Mouse (Mus musculus) embryonic facial prominence, embryonic 14.5 days (tissue): Measurements from ENCODE around the gene Znhit2. TPM values are rescaled to one million over a fixed set of nuclear protein-coding genes. Genes with fewer than 3 reads are reported as not detected.
"Not testable (repeated sequence)": the region's sequence is repeated elsewhere in the genome, so short reads cannot be mapped to it uniquely, and the experiment has no call there.

ENCODE experiments used
- ATAC-seq: fragments of 200-750 bp; cut with Nextera tagmentation; 2 replicates; pipeline ENCODE4 v1.8.0; 2017; ENCODE audit warnings: low read depth, moderate number of reproducible peaks, moderate TSS enrichment
- DNase-seq: peaks from one replicate; pipeline ENCODE4 v3.0.0-alpha.2; 2015; ENCODE audit warnings: low spot score
- H3K27ac ChIP-seq: fragments of 300-500 bp; sonication (generic); replicated peaks from 2 replicates; pipeline ENCODE4 v1.5.1; 2014; ENCODE audit warnings: low read depth, mild to moderate bottlenecking, low read length, moderate library complexity
- H3K27me3 ChIP-seq: fragments of 300-500 bp; sonication (generic); replicated peaks from 2 replicates; pipeline ENCODE4 v1.6.1; 2014; ENCODE audit warnings: low read length; ENCODE audit not compliant: control insufficient read depth, insufficient read depth
- H3K36me3 ChIP-seq: fragments of 300-500 bp; sonication (generic); 2 replicates; pipeline ENCODE4 v1.6.1; 2014; ENCODE audit warnings: low read length, mixed read lengths; ENCODE audit not compliant: control insufficient read depth, insufficient read depth
- H3K4me1 ChIP-seq: fragments of 300-500 bp; sonication (generic); 2 replicates; pipeline ENCODE4 v1.6.1; 2014; ENCODE audit warnings: antibody characterized with exemption, low read length; ENCODE audit not compliant: control insufficient read depth, insufficient read depth
- H3K4me2 ChIP-seq: fragments of 300-500 bp; sonication (generic); 2 replicates; pipeline ENCODE4 v1.6.1; 2014; ENCODE audit warnings: low read depth, mild to moderate bottlenecking, low read length, moderate library complexity, mixed read lengths
- H3K4me3 ChIP-seq: fragments of 300-500 bp; sonication (generic); 2 replicates; pipeline ENCODE4 v1.5.1; 2014; ENCODE audit warnings: low read depth, mild to moderate bottlenecking, low read length
- H3K9ac ChIP-seq: fragments of 300-500 bp; sonication (generic); 2 replicates; pipeline ENCODE4 v1.6.1; 2014; ENCODE audit warnings: low read depth, mild to moderate bottlenecking, low read length, moderate library complexity, mixed read lengths
- H3K9me3 ChIP-seq: fragments of 300-500 bp; sonication (generic); 2 replicates; pipeline ENCODE4 v1.6.1; 2016; ENCODE audit warnings: low read length; ENCODE audit not compliant: control insufficient read depth
- WGBS: fragments of 180-500 bp; shearing (Covaris S2); extraction: QIAGEN DNeasy Blood & Tissue Kit; methylation state at CpG from one replicate; pipeline ENCODE4 v1.1.7; 2014; 5-methylcytosine and 5-hydroxymethylcytosine counted together
- polyA plus RNA-seq: library from polyadenylated mRNA; unstranded; fragments of >200 nt; fragmentation: Nextera tagmentation; extraction: Ambion mirVana; gene quantifications from 2 replicates; pipeline ENCODE4 v1.2.1, GENCODE M21; 2014

Gene Znhit2
- polyA plus RNA-seq, 1 experiment from 2014 or later = 33.6 TPM

- H3K36me3 ChIP-seq = no peaks in the 10 kb centered on the region
Measured at GRCm38 (mm10) chr19:6042293-6042692, 18.7 kb upstream of the Znhit2 start.

GRCm38 (mm10) chr19:6044102-6044501 is 16.9 kb upstream of the Znhit2 start:
- not testable (repeated sequence) for ATAC-seq, H3K4me2 ChIP-seq, H3K9ac ChIP-seq, H3K27ac ChIP-seq, H3K27me3 ChIP-seq, H3K9me3 ChIP-seq, H3K4me3 ChIP-seq
- Histone ChIP-seq H3K36me3 (peaks cover 12% of the 10 kb centered on the region), H3K4me1 (peaks cover 16% of the 10 kb centered on the region)
- peak; percentile 77 for DNase-seq
- 61% methylated on average over 4 of the region's 4 CpGs for WGBS

More at GRCm38 (mm10) chr19:6042293-6042692, 18.7 kb upstream of the Znhit2 start:
- Histone ChIP-seq H3K9me3 (no peaks in the 10 kb centered on the region), H3K4me3 (no peak overlapping the region), H3K4me2 (no peak overlapping the region), H3K27me3 (no peaks in the 10 kb centered on the region), H3K27ac (no peak overlapping the region), H3K9ac (no peak overlapping the region), H3K4me1 (peaks cover 7% of the 10 kb centered on the region; the same call in 1 of the 2 replicates)
- DNase-seq = no peak
- 82% methylated on average over 9 of the region's 9 CpGs for WGBS
- no peak for ATAC-seq

- Histone ChIP-seq H3K4me1 (peaks cover 16% of the 10 kb centered on the region), H3K27me3 (no peaks in the 10 kb centered on the region), H3K36me3 (peaks cover 27% of the 10 kb centered on the region), H3K4me3 (peak overlapping the region; percentile 89), H3K9me3 (no peaks in the 10 kb centered on the region), H3K4me2 (peak overlapping the region; percentile 93), H3K9ac (peak overlapping the region; percentile 76), H3K27ac (peak overlapping the region; percentile 96)
- DNase-seq (peak; percentile 74), ATAC-seq (peak; percentile 34)
- 15% methylated on average over 20 of the region's 20 CpGs for WGBS
Measured at GRCm38 (mm10) chr19:6045366-6046293, 15.4 kb upstream of the Znhit2 start.

DNA sequence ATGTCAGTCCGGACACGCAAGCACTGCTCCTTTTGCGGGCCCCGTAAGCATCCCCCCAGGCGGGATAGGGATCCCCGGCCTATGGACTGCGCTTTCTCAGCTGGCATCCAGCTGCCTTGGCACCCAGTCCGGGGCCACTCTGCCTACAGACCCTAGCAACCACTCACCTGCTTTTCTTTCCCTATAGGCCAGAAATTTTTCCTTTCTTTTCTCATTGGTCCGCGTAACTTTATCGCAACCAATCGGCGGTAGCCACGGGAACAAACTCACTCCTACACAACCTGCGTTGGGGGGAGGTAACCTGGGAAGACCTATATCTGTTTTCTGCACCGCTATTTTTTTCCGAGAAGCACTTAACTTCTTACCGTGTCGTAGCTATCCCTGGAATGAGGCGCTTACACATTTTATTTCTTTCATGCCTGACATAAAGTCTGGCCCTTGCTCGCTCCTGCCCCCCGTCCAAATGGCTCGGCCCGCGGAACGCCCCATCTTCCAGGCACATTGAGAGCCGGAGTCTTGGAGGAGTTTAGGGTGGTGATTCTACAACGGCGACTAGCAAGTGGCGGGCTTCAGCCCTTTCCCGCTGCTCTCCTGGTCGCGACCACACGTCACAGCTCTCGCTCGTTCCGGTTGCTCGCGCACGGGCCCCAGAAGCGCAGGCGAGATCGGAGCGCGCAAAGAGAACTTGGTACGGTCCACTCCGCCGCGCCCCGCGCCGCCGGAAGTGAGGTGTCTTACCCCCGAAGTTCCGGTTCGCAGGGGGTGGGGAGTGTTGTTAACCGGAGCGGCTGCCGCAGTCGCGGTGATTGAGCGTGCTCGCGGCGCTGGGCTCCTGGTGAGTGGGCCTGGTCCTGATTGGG is 14.5 kb upstream of the Znhit2 start, which contains the start of gene Syvn1:
TSS of gene Syvn1 (plus strand) at position 283 of the 860 bp plus-strand sequence.
- H3K36me3 ChIP-seq = peaks cover 36% of the 10 kb centered on the region
- peaks cover 16% of the 10 kb centered on the region for H3K4me1 ChIP-seq
- peak within 1 kb of the TSS; percentile 76 for H3K9ac ChIP-seq
- ATAC-seq (peak; percentile 93), DNase-seq (peak; percentile 98)
- no peaks in the 10 kb centered on the region for H3K9me3 ChIP-seq
- peak within 1 kb of the TSS; percentile 89 for H3K4me3 ChIP-seq
- peak within 1 kb of the TSS; percentile 96 for H3K27ac ChIP-seq
- peak within 1 kb of the TSS; percentile 93 for H3K4me2 ChIP-seq
- H3K27me3 ChIP-seq = no peaks in the 10 kb centered on the region
- under 1% methylated on average over 55 of the region's 65 CpGs for WGBS

DNA sequence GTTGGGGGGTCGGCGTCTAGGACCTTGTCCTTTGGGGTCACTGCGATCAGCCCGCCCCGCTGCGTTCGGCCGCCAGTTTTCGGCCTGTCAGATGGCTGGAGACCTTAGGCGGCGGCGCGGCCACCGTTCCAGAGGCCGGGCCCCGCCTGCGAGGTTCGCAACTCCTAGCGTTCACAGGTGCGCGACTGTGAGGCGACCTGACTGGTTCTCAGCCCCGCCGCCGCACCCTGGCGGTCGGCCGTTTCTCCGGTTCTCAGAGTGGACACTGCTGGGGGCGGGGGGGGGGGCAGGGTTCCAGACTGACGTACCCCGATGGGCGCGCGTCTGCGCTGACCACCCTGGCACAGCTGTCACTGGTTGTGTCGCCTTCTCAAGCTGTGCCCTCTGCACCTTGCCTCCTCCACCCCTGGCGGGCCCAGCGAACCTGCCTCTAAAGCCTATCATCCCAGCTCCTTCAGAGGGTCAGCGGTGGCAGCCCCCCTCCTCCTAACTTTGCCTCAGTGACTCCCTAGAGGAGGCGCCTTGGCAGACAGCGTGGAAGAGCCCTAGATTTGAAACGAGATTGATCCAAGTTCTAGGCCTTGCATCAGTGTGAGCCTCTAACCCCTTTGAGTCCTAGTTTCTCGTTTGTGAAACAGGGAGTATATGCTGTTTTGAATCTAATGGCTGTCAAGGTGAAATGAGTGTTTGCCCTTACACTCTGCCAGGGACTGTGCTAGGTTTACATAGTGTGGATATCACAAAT is 13.7 kb upstream of the Znhit2 start:
- H3K4me3 ChIP-seq = peak overlapping the region; percentile 89
- H3K27ac ChIP-seq = peak overlapping the region; percentile 96
- DNase-seq (no peak), ATAC-seq (no peak)
- peaks cover 16% of the 10 kb centered on the region for H3K4me1 ChIP-seq
- peaks cover 44% of the 10 kb centered on the region for H3K36me3 ChIP-seq
- 3% methylated on average over 13 of the region's 44 CpGs for WGBS
- peak overlapping the region; percentile 76 for H3K9ac ChIP-seq
- no peaks in the 10 kb centered on the region for H3K27me3 ChIP-seq
- H3K9me3 ChIP-seq = no peaks in the 10 kb centered on the region
- peak overlapping the region; percentile 93 for H3K4me2 ChIP-seq

GRCm38 (mm10) chr19:6047899-6048166 is 13.2 kb upstream of the Znhit2 start:
- DNase-seq = no peak
- H3K9ac ChIP-seq = peak overlapping the region; percentile 76
- 88% methylated on average over 8 of the region's 8 CpGs for WGBS
- H3K9me3 ChIP-seq = no peaks in the 10 kb centered on the region
- peaks cover 16% of the 10 kb centered on the region for H3K4me1 ChIP-seq
- H3K27ac ChIP-seq = peak overlapping the region; percentile 96; the same call in 1 of the 2 replicates
- peak overlapping the region; percentile 93 for H3K4me2 ChIP-seq
- no peaks in the 10 kb centered on the region for H3K27me3 ChIP-seq
- peaks cover 49% of the 10 kb centered on the region for H3K36me3 ChIP-seq
- H3K4me3 ChIP-seq = peak overlapping the region; percentile 89
- no peak for ATAC-seq

DNA sequence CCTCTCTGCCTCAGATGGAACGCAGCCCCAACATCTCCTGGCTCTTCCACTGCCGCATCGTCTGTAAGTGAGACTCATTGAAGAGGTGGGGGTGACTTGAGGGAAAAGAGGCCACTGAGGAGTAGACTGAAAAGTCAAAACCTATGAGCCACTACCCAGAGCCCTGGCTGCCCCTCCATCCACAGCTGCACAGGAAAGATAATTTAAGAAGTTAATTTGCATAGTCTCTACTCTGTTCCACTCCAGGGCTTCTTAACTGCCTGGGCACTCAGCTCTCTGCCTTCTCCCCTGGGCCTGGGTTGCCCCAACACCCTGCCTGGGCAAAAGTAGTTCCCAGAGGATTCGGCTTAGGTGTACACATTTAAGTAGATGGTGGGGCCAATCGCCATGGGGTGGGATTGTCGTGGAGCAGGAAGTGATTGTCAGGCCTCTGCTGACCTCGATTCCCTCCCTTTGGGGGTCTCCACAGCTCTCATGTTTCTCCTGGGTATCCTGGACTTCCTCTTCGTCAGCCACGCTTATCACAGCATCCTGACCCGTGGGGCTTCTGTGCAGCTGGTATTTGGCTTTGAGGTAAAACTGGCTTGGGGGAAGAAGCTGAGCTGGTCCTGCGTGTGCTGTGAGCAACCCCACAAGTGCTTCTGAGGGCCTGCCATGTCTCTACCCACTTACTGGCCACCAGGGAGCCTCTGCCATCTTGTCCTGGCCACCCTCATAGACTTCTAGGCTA is 12.1 kb upstream of the Znhit2 start:
- no peak overlapping the region for H3K9ac ChIP-seq
- WGBS = 84% methylated on average over 11 of the region's 11 CpGs
- ATAC-seq = no peak

More for the DNA sequence above, 12.1 kb upstream of the Znhit2 start:
- DNase-seq = no peak
- Histone ChIP-seq H3K9me3 (no peaks in the 10 kb centered on the region), H3K4me3 (no peak overlapping the region), H3K27ac (no peak overlapping the region), H3K4me1 (peaks cover 16% of the 10 kb centered on the region), H3K36me3 (peaks cover 59% of the 10 kb centered on the region), H3K4me2 (0 out of 2 replicates have a peak overlapping the region, but pooled peaks have one; percentile 93), H3K27me3 (no peaks in the 10 kb centered on the region)
